Mouse (Mus musculus) lung, adult 2 months (tissue): ENCODE measurements around the gene Trib2.

ENCODE experiments used
- CTCF ChIP-seq: fragments of 200-500 bp; IDR thresholded peaks from 2 replicates; pipeline ENCODE4 v1.5.1; 2011; ENCODE audit warnings: mild to moderate bottlenecking, low read length, control low read depth; ENCODE audit not compliant: insufficient read depth
- POLR2A ChIP-seq: fragments of 200-500 bp; IDR thresholded peaks from 2 replicates; pipeline ENCODE4 v1.6.1; 2011; ENCODE audit warnings: low read depth, mild to moderate bottlenecking, control low read depth, low read length, borderline replicate concordance; ENCODE audit errors: extremely low read depth

DNA sequence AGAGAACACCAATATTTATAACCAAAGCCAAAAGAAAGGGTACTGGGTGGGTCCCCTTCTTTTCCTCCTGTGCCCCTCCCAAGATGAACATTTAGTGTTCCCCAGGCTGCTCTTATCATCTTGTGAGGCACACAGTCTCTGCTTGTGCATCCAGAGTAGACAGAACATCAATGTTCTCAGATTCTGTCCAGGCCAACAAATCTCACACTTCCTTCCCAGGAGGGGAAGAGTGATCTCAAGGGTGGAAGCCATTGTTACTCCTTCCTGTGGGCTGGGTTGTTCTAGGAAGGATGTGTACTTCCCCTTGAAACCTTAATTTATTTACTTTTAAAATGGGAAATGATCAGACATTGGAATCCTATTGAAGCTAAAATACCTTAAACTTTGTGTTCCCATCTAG, 39.7 kb downstream of the Trib2 start:
- TF ChIP-seq POLR2A (no peak), CTCF (no peak)
